Mouse (Mus musculus) MEL-GATA-1-ER (cell line): ENCODE data around the gene Kif22.

Experiments
- DNase-seq: peaks from one replicate; pipeline ENCODE4 v3.0.0-alpha.2; 2012; ENCODE audit warnings: low read depth; ENCODE audit errors: extremely low read depth

The Kif22 gene

DNA sequence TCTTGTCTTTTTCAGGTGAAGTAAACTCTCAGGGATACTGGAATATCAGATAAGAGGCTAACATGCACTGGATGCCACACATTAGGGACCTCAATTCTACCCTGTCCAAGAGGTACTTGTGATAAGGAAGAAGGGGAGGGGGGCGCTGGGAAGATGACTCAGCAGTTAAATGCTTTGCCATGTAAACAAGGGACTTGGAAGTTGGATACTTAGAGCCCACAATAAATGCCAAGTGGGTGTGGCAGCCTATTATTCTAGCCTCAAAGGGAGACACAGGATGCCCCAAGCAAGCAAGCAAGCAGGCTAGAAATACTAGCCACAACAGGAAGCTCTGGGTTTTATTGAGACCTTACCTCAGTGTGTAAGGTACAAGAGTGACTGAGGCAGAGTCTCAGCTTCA lies 11.0 kb downstream of the Kif22 start:
- DNase-seq = no peak

DNA sequence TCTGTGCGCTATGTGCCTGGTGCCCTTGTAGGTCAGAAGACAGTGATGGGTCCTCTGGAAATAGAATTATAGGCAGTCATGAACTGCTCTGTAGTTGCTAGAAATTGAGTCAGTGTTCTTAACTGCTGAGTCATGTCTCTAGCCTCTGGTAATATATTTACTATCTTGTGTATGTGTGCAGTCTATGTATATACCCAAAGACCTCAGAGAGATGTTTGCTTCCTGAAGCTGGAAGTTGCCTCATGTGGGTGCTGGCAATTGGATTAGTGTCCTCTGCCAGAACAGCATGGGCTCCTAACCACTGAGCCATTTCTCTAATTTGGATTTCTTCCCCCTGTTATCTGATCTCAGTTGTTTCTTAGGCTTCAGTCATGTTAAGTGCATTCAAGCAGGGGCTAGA lies 12.1 kb downstream of the Kif22 start:
- DNase-seq = no peak

DNA sequence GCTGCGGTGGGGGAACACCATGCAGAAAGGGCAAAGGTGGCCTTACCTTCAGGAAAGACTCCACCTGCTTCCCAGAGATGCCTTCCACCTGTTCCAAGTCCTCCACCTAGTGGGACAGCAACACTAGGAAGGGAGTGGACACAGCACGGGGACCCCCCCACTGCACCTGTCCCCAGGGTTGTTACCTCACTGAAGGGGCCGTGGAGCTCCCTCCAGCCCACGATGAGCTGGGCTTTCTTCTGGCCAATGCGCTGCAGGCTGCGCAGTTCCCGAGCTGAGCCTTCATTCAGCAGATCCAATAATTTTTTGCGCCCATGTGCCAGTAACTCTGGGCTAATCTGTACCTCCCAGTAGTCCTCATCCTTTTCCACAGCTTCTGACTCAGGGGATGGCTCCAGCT lies 14.4 kb downstream of the Kif22 start:
- DNase-seq = no peak

DNA sequence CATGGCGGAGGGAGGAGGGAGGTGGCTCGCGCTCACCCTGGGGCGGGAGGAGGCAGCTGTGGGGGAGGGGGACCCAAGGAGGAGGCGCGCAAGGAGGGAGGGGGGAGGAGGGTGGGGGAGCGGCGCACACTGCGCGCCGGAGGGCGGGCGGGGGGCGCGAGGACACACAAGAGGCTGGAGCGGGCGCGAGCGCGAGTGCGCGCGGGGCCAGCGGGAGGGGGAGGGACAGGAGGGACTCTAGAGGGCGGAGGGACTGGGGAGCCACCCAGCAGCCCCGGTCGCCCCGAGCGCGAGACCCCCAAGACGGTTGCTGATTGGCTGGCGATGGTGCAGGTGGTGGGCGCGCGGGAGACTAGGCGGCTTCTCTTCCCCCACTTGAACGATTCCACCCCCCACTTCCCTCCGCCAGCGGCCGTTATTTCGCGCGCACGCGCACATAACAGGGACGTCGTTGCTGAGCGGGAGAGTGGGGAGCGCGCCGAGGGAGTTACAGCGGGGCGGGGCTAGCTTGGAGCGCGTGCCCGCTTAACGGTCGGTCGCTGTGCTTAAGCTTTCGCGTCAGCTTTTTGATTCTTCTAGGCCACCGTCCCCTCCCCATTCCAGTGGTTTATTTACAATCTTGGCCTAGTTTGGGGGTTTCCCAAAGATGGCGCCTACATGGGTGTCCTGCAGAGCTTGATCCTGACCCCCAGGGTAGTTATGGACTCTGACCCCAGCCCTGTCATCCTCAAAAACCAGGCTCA lies 15.1 kb downstream of the Kif22 start, which contains the start of gene Maz:
Gene Maz (minus strand): TSS at position 54 of the 743 bp plus-strand sequence.
- peak; percentile 96 for DNase-seq

DNA sequence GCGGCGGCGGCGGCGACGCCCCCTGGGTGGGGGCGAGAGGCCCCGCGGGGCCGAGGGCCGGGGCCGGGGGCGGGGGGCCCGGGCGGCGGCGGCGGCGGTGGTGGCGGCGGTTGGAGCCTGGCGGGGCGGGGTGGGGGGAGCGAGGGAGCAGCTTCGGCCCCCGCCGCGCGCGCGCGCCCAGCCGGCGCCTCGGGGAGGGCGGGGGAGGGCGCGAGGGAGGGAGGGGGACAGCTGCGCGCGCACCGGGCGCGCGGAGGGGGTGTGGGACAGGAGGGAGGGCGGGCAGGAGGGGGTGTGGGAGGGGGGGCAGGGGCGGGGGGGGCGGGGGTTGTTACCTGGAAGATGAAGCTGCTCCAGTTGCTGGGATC lies 15.7 kb downstream of the Kif22 start:
- DNase-seq = no peak

DNA sequence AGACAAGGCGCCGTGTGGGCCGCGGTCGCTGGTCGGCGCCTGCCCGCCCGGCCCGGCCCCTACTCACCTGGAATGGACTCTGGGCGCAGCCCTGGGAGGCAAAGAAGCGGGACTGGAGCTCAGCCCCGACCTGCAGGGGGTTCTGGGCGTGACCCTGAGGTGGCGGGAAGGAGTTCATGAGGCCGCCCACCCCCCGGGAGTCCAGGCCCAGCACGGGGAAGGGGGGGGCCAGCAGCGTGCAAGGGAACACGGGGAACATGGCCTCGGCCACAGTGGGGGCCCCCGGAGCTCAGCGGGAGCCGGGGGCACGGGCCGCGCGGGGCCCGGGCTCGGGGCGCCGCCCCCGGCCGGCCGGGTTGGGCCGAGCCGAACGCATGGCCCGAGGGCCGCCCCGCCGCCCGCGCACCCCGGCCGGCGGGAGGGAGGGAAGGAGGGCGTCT lies 16.1 kb downstream of the Kif22 start:
- no peak for DNase-seq

DNA sequence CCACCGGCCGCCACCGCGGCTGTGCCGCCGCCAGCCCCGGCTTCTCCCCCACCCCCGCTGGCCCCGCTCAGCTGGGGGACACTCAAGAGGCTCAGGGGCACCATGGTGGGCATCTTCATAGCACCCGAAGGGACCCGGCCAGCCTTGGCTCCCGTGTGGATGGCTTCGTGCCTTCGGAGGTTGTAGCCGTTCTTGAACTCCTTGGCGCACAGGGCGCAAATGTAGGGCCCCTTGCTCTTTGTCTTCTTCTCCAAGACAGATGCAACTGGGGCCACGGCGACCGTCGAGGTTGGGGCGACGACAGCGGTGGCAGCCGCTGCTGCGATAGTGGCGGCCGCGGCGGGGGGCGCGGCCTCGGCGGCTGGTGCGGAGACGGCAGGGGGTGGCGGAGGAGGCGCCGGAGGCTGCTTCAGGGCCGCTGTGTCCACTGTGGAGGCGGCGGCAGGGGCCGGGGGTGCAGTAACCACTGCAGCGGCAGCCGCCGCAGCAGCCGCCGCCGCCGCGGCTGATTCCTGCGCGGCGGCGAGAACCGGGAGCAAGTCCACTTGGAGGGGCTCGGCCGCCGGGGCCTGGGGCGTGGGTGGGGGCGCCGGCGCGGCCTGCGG lies 16.6 kb downstream of the Kif22 start:
- no peak for DNase-seq

DNA sequence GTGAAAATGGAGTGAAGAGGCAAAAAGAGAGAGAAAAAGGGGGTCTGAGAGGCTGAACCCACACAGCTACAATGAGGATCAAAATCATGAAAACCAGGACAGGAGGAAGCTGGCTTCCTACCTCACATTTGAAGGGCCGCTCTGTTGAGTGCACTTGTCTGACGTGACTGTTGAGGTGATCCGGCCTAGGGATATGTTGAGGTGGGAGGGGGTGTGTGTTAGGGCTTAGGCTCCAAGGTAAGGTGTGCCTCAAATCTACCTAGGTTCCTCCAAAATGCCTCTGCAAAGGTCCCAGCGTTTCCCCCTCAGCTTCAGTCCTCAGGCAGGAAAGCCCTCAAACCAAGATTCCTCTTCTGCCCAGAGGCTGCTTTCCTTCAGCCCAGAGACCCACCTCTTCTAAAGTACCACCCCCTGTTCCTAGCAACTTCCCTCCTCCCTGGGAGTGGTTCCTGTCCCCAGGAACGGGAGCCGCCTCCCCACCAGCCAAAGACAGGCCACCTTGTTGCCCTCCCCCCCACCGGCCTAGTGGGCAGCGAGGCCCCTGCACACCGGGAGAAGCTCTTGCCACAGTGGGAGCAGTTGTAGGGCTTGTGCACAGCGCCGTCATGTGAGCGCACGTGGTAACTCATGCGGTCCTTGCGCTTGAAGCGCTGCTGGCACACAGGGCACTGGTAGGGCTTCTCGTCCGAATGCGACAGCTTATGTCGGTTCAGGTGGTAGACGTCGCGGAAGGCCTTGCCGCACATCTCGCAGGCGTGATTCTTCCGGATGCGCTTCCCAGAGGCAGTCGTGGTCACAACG lies 17.3 kb downstream of the Kif22 start:
- peak; percentile 70 for DNase-seq

DNA sequence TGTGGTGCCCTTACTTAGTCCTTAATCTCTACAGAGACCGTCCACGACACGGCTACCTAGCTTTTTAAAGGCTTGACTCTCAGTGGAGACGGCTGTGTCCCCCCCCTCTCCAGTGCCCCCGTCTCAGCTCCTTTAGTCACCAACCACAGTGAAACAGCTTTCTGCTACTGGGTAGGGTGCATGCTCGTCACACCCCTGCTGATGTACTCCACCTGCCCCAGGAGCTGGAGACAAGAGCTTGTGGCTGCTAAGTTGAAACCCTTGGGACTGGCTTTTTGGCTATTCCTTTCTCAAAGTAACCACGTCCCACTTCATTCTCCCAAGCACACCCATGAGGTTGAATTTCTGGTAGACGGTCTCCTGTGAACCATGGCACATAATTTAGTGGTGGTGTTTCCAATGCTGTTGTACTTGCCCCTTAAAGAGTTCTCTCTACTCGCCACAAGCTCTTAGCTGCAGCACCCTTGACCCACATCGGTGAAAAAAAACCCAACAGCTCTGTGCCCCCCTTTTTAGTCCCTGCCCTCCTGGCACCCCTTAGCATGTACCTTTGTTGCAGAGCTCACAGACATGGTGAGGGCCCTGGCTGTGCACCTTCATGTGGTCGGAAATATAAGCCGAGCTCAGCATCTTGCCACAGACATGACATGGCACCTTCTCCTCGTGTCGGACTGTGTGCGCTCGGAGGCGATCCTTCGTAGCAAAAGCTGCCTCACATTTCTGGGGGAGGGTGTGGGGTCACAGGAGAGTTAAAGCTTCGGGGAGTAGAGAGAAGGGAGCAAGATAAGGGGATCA lies 18.2 kb downstream of the Kif22 start:
- no peak for DNase-seq

DNA sequence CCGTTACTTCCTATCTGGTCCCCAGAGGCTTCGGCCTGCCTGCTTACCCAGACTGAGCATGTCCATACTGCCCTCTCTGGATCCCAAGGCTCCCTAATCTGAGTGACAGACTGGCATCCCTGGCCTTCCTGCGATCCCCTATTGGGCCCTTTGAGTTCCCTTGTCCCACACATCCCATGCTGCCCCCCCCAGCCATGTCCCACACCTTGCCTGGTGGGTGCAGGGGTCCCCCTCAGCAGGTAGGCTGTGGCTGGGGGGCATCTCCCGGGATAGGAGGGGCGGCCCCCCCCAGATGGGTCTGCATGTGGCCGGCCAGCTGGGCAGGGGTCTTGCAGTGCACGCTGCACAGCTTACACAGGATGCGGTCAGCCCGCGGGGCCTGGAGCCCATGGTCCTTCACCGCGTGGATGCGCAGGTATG lies 19.0 kb downstream of the Kif22 start:
- no peak for DNase-seq

DNA sequence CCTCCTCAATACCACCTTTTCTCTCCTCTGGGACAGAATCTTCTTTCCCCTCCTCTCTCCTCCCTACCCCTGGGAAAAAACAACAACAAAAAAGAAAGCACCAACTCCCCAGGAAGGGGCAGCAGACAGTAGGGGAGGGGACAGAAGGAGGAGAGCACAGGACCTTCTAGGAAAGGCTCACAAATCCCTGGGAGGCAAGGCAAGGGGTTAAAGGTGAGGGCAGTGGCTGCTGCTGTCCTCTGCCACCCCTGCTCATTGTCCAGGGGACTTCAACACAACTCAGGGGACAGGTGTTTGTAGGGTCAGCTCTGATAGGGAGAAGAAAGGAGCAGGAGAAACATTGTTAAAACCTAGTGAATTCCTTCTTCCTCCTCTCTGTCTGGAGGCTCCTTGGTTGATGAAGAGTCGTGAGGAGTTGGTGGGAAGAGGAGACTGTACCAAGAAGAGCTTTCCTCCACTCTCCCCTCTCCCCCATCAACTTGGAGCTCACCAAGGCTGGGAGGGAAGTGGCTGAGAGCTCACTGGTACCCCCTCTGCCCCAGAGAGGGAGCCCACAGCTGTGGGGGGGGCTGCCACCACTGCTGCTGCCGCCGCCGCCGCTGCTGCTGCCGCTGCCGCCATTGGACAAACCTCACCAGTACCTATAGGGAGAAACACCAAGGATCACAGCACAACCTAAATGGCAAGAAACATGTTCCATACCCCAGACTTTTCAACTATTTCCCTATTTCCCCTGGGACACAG lies 19.6 kb downstream of the Kif22 start:
- no peak for DNase-seq

DNA sequence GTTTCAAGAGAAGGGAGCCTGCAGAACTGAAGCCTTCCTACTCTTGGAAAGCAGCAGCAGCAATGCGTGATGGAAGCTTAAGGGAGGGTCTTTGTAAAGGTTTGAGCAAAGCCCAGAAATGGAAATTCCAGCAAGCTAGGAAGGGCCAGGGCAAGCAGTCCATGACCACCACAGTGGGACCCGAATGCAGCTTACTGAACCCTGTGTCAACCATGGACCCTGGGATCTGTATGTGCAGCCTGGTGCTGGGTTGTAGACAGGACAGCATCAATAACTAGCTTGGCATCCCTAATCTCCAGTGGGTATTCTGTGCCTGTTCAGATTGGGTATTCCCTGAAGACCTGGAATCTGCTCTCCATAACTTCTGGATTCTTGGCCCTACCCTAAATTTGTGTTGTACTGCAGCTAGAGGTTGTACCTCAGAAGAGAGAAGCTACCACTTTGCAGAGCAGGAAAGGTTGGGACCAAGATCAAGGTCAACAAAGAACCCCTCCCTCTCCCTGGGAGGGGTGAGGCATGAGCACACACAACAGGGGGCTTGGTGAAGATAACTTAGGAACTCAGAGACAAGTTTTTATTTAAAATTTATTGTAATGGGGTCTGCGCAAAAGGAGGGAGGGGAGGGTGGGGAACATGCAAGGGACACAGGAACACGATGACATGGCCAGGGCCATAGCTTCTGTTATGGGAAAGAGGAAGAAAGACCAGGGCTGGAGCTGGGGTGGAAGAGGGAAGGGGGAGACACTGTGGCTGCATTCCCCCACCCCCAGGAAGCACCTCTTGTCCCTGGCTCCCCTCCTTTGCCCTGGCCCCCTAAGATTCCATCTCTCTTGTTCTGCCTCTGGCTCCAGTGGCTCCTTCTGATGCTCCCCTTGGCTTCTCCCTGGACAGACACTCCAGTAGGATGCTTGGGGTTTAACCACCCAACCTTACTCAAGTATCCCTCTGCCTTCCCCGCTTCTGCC lies 20.4 kb downstream of the Kif22 start:
- DNase-seq = no peak

DNA sequence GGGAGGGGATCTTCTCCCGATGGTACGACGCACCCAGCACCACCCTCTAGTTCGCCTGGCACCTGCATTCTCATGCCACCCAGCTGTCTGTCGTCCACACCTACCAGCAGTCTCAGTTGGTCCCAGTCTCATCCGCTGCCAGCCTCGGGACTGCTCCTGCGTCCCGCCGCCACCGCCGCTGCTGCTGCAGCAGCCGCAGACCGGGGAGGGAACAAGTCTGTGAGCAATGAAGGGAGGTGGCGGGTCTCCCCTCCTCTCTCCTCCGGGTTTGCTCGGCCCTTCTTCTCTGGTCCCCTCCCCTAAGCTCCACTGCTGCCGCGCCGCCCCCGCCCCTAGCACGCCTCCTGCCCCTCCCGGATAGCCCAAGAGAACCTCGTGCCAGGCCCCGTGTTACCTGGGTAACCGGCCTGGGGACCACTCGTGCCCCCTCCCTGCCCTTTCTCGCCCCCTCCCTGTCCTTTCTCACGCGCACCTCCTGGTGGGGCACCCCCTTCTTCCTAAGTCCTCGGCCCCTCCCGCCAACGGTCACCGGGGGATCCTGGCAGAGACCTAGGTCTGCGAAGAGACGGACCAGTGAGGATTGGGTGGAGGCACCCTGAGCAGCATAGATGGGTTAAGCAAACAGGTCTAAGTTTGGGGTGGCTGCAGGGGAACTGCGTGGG lies 21.2 kb downstream of the Kif22 start, which contains the start of the genes Gm42742 and Prrt2:
Gene Gm42742 (minus strand): TSS at position 197 of the 662 bp plus-strand sequence.
Gene Prrt2 (minus strand): TSS at position 311 of the 662 bp plus-strand sequence.
- DNase-seq = no peak

DNA sequence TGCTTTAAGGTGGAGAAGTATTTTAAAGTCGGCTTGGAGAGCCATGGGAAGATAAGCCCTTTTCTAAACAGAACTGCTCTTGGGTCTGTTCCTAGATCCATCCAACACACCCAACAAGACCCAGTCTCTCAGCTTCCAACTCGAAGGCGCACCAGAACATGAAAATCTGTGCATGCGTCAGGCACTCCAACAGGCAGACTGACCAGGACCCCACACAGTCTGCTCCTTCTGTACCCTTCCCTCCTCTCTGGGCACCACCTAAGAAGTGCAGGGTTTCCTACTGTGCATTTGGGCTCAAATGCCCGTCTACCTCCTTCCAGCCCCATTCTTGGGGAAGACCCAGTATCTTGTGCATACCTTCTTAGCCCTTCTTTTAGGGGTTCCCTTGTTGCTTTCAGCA lies 21.8 kb downstream of the Kif22 start:
- no peak for DNase-seq

DNA sequence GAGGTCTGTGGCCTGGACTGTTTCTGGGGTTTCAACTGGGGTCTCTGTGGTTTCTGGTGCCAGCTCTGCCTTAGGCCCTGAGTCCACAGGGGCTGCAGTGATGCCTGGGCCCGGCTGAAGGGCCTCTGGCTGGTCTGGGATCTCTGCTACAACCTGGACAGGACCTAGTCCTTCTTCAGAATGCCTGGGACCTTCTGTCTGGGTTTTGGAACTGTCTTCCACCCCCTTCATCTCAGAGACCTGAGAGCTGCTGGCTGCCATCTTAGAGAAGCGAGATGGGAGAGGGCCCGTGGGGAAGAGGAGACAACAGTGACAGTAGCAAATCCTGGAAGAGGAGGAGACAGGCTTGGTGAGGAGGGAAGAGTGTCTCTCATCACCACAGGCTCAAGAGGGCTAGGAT lies 22.2 kb downstream of the Kif22 start:
- no peak for DNase-seq

DNA sequence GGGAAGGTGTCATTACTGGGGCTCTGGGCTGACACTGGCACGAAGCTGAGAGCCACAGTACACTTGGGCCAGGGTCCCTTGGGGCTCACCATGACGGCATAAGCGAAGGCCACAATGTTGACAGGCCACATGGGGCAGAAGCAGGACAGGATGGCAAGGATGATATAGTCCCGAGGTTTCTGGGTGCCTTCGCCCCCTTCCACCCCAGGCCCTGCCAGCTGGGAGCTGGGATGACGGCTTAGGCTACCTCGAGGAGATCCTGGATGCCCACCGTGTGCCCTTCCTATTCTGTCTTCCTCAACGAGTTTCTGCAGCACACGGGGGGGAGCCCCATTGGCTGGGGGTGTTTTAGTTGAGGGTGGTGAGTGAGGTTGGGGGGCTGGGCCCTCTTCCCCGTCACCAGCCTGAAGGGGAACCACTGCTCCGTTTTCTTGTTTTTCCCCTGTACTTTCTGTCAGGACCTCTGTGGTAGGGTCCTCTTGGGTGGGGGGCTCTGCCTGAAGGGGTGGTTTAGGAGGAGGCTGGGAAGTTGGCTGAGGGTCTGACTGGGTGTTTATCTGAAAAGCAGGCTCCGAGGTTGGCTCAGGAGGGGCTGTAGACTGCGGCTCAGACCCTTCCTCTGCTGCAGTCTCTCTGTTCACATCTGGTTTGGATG lies 22.8 kb downstream of the Kif22 start:
- DNase-seq = no peak

DNA sequence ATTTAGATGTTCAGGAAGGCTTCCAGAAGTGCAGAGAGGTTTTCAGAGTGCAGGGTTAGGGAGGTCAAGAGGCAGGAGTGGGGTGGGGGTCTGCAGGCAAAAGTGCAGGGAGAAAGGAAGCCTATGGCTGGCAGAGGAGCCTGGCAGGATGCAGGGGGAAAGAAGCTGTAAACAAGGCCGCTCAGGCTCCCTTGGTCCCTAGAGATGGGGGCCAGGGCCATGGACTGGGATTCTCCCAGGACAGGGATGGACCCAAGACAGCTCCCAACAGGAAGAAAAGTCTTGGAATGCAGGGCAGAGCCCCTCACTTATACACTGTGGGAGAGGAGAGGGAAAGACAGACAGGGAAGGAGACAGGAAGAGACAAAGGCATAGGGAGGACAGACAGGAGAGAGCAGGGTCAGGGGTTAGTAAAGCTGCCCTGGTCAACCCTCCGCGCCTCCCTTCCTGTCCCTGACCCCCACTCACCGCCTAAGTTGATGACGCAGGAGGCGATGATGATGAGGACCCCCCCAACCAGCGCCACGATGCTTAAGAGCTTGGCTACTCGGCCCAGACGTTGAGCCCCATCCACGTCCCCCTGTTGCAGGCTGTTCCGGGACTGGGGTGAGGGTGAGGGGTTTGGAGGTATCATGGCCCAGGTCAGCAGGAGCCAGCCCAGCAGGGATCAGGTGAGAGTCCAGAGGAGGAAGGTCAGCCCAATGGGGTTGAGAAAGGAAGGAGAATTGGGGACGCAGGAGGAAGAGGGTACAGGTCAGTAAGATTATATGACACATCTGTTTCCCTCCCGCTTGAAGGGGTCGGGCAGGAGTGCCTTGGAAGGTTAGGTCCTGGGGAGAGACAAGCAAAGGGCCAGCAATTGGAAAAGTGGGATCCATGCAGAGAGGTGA lies 23.6 kb downstream of the Kif22 start:
- no peak for DNase-seq
